Mouse (Mus musculus): ENCODE data around the gene Pgap3.

Pgap3 gene

DNA sequence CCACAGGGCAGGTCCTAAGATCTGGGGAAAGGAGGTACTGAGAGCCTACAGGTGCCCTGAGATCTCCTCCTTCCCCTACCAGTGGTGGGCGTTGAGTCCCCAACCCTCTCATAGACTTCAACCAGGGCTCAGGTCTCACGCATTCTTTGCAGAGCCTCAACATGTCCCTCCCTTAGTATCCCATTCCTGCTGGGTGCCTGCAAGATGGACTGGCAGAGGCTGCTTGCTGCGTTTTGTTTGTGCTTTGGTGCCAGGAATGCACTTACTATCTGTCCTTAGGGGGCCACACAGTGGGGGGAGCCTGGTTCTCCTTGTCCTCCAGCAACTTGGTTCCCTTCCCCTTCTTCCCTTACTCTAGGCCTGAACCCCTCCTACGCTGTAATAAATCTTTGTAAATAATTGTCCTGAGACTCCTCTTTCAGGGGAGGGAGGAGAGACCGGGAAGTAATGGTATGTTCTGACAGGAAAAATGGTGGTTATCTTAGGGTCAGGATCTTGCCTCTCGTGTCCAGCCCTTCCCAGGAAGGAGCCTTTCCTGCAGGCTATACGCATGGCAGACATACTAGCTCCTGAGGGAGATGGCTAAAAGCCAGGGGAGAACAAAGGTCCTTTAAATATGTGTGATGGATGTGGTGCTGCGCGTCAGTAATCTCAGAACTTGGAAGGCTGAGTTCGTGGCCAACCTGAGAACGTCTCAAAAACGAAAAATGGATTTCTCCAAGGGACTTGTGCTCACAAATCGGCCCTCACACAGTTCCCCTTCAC, 42.7 kb downstream of the Pgap3 start:
- DNase-seq (ENCODE audit: low read depth, low spot score): no peak

GRCm38 (mm10) chr11:98356625-98357394, 43.5 kb downstream of the Pgap3 start:
- no peak for DNase-seq (ENCODE audit: low read depth, low spot score)

DNA sequence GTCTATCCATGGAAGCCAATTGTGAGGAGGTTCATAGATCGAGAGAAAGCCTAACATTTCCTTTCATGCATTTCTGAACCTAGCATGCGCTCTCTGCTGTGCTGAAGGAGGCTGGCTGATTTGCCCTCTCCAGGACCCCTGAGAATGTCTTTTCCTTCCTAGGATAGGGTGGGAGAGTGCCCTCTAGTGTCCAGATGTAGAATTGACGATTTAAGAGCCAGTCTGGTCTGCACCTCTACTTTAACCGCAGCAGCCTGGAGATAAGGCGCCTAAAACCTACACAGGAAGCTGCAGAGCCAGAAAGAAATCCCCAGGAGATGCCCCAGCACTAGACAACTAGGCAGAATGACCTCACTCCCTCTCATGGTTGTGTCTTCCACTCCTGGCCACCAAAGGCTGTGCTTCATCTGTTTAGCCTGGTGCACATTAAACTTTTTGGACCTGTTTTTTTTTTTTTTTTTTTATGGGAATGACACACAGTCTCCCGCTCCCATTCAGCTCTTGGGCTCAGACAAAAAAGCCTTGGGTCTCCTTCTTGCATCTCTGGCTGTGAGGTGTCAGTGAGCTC, 44.5 kb downstream of the Pgap3 start:
- DNase-seq (ENCODE audit: low read depth, low spot score): peak; percentile 94

GRCm38 (mm10) chr11:98354445-98354844, 45.8 kb downstream of the Pgap3 start:
- no peak for DNase-seq (ENCODE audit: low read depth, low spot score)

DNA sequence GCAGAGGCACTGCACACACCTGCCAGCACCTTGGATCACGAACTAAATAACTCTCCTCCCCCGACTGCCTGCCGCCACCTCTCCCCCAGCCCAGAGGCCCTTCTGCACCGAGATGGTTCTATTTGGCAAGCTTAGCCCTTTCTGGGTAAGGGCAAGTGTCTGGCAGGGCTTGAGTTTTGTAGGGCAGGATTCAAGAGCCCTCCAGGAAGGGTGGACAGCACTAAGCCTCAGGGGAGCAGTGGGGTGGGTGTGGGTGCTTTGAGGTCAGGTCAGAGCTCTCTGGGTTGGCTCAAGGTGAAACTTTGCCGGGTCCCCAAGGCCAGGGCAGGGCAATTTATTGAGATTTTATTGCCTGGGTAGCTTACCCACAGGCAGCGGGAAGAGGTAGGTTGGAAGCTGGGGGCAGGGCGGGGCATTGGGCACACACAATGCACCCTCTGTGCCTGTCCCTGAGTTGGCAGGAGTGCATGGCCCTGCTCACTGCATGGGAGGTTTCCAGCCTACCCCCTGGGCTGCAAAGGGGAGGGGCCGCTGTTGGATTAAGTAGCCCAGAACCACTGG, 46.6 kb downstream of the Pgap3 start:
- no peak for DNase-seq (ENCODE audit: low read depth, low spot score)

DNA sequence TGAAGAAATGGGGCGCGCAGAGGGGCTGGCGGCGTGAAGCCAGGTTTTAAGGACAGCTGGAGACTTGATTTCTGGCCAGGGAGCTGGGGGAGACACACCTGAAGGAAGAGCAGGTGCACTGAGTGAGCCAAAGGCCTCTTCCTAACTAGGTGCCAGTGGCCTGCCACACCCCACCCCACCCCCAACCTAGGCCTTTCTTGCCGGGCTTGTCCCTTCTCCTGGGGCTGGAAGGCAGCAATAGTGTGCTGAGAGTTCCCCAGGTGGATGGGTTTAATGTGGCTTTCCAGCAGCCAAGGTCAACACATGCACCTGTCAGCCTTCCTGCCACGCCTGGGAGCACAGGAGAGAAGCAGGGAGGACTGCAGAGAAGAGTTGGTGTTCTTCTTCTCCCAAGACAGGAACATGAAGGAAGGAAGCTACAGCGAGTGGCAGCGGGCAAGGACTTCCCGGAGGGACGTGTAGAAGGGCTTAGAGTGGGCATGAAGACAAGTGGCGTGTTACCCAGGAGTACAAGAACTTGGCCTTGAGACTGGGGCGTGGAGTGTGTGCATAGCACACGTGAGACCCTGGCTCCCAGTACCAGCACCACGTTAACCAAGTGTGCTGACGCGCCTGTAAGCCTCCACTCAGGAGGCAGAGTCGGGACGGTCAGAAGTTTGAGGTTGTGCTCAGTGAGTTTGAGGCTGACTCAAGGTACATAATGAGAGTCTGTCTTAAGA, 47.9 kb downstream of the Pgap3 start:
- DNase-seq (ENCODE audit: low read depth, low spot score): no peak

DNA sequence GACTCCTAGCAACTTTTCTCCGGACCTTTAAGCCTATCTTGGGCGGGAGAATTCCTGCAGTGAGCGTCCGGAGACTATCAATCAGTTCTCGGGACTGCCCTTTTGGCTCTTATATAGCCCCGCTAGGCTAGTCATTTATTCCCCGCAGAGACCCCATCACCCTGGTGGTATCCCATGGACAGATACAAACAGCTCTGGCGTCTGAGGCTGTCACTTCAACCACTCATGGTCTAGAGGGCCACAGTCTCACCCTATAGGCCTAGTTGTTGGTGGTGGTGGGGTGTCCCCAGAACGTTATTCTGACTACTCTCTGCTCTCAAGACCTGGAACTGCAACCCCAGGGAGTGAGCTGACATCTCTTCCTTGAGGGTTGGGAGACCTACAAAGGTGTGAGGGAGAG, 51.0 kb downstream of the Pgap3 start:
- DNase-seq (ENCODE audit: low read depth, low spot score): no peak

DNA sequence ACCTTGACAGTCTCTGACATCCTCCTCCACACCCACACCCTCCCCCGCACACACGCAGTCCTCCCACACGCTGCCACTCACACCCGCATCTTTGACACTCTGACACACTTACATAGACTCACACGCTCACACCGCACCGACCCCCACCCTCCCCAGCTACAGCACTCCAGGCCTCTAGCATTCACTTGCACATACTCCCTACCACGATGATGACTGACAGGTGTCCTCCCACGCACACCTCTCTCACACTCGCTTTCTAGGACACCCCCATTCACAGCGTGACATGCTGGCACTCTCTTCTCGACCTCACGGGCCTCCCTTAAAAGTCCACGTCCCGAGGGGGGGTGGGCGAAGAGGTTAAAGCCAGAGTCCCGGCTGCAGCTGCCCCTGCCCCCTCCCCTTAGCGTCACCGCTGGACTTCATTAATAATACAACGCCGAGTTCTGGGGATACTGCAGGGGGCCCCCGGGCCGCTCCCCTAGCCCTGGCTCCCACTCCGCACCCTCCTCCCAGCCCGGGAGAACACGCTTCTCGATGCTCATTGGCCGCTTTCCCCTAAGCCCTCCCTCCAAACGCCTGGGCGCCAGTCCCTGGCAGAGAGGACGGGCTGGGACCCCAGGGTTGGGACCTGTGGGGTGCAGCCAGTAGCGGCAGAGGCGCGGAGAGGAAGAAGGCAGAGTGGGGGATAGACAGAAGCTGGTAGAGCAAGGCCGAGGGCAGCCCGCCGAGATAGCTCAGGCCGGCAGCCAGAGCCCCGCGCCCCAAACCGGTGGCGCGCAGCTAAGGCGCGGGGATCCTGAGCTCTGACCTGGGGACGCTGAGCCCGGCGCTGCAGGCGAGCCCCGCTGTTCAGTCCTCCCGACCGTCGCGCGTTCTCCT, 52.0 kb downstream of the Pgap3 start, which contains the start of gene Ppp1r1b:
TSS of gene Ppp1r1b (plus strand) at position 322 of the 879 bp plus-strand sequence.
- DNase-seq (ENCODE audit: low read depth, low spot score): no peak

- DNase-seq (ENCODE audit: low read depth, low spot score): no peak
Observed at GRCm38 (mm10) chr11:98347385-98348082, 52.8 kb downstream of the Pgap3 start.

DNA sequence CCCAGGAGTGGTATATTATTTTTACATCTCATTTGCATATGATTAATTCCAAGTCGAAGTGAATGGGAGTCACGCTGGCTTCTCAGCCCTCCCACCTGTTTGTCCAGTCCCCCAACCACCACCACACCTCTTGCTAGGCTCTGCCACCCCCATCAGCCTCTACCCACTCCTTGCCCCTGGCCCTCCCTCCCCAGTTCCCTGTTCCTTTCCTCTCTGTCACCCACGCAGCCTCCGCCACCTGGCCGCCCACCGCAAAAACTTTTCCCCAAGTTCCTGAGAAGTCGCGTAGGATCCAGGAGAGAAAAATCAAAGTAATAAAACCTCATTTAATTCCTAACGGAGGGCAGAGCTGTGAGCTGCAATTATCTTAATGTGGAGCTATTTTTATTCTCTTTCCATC, 54.1 kb downstream of the Pgap3 start:
- no peak for DNase-seq (ENCODE audit: low read depth, low spot score)

- peak; percentile 85 for DNase-seq (ENCODE audit: low read depth, low spot score)
Observed at GRCm38 (mm10) chr11:98345253-98345652, 55.0 kb downstream of the Pgap3 start.

DNA sequence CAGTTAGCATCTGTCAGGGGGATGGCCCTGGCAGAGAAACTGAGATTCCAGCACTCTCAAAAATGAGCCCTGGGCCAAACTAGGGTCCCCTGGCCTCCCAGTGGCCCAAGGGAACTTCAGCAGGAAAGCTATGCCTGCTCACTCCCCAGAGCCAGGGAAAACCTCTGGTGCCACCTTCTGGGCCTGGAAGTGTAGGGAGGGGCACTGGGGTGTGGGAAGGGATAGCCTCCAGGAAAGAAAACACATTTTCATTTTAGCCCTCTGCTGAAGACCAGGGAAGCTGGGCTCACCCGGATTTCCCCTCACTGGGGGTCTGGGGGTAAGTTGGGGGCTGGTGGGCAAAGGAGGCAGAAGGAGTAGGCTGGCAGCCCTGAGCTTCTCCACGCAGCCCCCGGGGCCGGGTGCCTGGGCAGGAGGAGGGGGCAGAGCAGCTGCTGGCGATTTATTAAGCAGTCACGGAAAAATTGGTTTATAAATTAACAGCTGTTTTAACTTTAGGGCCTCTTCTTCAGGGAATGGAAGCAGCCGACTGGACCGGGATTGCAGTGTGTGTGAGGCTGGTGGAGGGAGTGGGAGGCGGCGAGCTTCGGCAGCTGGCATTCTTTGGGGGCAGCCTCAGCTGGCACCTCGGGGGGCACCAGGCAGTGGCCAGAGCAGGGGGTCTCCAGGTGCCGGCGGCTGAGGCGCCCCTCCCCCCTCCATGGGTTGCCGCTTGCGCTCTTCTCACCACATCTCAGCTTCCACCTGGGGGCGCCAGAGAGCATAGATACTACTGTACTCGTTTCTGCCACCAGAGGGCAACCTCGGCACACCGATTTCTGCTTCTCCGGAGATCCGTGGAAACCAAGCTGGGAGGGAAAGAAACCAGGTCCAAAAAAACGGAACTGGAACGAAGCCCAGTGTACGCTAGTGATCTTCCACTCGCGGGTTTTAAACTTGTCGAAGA, 58.0 kb downstream of the Pgap3 start:
- DNase-seq (ENCODE audit: low read depth, low spot score): peak; percentile 86

- DNase-seq (ENCODE audit: low read depth, low spot score): no peak
Observed at GRCm38 (mm10) chr11:98341174-98341573, 59.1 kb downstream of the Pgap3 start.

DNA sequence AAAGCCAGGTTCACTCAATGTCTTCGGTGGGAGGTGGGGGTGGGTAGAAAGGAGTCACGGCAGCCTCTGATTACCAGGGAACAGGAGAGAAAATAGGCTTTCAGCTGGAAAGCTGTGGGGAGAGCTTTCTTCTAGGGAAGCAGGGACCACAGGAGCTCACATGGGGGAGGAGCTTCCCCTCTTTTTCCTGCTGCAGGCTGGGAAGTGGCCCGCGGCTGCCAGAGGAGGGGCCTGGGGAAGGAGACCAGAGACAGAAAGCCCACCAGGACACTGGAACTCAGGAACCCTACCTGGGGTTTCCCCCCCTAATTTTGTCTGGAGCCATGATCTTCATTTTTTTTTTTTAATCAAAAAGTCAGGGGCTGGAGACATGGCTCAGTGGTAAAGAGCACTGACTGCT, 59.7 kb downstream of the Pgap3 start:
- no peak for DNase-seq (ENCODE audit: low read depth, low spot score)

DNA sequence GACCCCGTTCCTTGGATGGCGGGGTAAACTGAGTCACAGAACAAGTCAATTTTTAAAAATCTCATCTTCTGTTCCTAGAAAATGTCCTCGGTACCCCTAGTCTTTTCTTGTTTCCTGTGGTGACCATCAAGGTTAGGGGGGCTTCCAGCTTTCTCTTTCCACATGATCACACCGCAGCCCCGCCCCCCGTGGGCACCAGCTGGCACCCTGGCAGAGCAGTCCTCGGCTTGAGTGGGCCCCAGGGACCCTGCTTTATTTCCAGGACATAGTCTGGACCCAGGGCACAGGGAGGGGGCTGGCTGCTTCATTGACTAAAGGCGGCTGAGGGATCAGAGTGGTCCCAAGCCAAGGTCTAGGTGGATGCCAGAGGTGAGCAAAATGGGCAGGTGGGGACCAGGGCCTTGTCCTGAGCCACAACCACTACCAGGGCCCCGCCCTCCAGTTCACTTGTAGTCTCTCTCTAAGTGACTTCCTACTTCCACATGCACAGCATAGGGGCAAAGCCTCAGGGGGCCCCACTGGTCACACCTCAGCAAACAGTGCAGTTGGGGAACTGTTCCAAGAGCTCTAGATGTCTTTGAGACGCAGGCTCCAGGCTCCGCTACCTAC, 60.5 kb downstream of the Pgap3 start:
- no peak for DNase-seq (ENCODE audit: low read depth, low spot score)

GRCm38 (mm10) chr11:98339071-98339501, 61.2 kb downstream of the Pgap3 start:
- no peak for DNase-seq (ENCODE audit: low read depth, low spot score)
